Mouse (Mus musculus): Measurements from ENCODE around the gene Hoxd8.
A peak's percentile ranks its signal among the peaks of the same experiment; 100 is the strongest.

Hoxd8 gene

DNA sequence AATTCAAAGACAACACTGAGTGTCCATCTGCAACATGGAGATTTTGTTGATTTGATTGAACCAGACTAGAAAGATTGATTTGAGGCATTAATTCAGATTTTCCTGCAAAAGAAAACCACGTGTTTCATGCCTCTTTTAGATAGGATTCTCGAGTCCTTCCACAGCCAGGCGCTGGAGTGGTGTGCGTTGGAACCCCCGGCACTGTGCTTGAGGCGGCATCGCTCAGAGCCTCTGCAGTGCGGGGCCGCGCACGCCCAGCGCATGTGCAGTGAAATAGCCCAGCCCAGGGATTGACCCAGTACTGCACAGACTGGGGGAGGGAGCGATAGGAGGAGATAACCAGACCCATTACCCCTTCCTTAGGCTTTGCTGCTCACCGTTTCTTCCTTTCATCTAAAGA is 10.5 kb downstream of the Hoxd8 start:
- DNase-seq (ENCODE audit: low spot score) = no peak

DNA sequence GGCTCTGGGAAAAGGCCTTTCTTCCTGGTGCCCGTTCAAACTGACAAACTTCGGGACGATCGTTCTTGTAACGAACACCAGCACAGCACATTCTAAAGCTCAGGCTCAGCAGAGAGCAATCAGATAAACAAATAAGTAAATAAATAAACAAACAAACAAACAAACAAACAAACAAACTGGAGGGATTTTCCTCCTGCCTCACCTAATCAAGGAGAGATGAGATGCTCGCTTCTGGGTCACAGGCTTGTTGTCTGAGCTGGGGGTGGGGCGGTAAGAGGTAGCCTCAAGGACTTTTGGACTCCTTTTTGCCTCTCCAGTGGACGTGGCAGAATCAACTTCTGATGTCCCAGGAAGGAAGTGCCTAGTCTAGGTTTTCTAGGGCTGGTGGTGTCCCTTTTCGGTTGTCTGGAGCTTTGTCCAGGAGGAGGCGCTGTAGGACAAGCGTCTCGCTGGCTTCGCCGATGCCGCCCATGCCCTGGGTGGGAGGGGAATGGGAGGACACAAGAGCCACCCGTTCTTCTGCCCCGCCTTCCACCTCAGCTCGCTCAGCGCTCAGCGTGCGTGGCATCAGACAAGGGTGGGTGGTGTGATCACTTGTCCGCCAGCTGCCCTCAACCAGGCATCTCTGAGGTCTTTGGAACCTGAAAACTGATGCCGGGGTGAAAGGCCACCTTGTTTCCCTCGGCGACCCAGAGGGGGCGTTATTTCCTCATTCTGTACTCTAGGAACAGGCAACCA is 11.3 kb downstream of the Hoxd8 start:
- peak; percentile 88 for DNase-seq (ENCODE audit: low spot score)

DNA sequence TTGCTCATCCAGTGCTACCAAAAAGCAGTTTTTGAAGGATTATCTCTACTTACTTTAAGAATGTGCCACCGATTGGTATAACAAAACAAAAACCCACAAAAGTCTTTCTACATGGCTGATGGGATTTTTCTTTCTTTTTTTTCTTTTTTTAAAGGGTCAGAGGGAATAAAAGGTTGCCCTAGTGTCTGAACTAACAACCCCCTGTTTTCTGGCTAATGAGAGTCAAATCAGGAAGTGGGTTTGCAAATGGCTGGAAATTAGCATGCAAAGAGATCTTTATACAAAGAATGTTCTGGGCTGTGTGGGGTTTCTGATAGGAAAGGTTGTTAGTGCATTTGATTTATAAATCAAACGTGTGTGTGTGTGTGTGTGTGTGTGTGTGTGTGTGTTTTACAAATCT is 16.0 kb downstream of the Hoxd8 start:
- DNase-seq (ENCODE audit: low spot score) = no peak

DNA sequence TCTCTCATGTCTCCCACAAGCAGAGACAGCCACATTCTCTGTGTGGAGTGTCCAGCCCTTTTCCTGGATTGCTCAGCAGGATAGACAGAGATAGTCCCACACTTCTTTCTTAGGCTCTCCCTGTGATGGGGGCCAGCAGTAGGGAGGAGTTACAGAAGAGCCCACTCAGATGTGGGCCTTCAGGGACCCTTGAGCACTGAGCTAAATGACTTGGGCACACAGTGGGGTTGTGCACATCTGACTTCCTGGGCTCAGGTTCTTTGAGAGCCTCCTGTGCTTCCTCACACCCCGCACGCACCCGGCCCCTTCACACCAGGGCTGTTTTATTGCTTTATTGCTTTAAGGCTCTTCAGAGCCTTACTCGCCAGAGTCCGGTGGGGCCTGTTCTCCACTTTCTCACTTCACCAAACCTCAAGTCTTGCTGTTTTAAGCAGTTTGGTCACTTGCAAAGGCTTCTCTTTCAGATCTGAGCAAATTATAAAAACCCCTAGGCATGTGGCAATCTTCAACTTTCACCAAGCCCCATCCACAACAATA is 16.6 kb downstream of the Hoxd8 start:
- DNase-seq (ENCODE audit: low spot score) = no peak

DNA sequence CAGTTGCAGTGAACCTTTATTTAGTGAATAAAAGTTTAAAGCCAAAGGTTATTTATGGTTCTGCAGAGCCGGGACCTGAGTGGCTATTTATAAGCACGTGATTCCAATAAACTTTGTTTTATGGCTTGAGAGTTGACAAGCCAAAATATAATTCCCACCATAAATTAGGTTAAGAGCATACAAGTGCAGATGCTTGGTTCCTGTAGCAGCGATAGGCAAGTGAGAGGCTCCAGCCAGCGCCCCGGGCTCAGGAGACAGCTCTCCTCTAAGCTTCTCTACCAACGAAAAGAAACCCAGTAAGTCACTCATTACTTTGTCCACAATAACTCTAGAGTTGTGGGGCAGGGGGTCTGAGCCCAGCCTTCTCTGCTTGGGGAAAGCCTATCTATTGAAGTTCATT is 17.5 kb downstream of the Hoxd8 start:
- no peak for DNase-seq (ENCODE audit: low spot score)

DNA sequence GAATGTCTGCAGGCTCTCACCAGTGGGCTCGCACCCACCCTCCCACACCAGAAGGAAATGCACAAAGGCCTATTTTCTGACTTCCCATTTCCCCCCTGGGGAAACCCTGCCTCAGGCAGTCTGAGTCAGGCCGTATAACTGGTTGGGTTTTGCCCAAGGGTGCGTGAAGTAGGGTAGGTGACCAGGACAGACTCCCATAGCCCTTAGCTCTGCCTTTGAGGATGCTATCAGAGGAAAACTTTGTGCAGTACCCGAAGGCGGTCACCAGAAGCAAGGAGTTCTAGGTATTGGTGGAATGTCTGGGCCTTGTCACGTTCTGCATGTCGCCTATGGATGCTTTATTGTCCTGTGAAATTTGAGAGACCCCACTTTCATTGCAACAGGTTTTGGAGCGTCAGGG is 18.5 kb downstream of the Hoxd8 start:
- no peak for DNase-seq (ENCODE audit: low spot score)

DNA sequence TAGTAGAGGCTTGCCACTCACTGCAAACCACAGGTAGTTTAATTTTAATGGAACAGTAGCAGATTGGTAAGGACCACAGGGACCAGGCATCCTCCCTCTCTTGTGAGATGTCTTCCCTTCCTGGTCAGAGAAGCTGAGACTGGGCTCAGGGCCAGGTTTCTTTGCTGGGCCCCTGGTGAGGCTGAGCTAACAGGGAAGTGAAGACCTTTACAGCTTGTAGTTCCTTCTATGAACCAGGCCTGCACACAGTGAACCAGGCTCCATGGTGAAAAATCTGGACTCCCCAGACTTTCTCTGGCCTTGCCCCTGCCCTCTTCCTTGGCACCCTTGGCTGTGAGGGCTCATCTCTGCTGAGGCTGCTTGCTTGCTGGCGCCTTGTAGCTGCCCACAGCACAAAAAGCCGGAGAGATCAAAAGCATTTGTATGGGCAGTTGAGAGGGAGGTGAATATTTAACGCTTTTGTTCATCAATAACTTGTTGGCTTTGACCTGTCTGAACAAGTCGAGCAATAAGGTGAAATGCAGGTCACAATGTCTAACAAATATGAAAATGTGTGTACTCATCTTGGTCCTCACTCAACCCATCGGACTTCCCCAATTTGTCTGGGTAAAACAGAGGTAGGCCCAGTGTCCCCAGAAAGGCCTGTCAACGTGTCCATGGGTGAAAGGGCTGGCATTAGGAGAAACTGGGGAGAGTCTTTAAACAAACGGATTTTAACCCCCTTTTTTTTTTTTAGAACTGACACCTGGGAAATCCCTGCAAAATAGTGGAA is 20.0 kb downstream of the Hoxd8 start:
- no peak for DNase-seq (ENCODE audit: low spot score)

DNA sequence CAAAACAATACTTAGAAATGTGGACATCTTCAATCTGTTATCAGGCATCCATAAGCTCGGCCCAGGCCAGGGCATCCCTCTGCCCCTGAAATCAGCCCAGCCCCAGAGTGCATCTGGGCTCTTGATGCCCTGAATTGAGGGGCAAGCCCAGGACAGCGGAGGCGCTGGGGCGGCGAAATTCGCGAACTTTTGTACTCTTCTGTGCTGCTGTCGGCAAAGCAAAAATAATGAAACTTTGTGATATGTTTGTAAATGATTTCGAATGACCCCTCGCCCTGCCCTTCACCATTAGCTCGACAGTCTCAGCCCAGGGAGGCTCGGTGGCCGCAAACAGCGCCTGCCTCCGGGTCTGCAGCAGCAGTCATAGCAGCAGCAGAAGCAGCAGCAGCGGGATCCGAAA is 20.8 kb downstream of the Hoxd8 start:
- no peak for DNase-seq (ENCODE audit: low spot score)

DNA sequence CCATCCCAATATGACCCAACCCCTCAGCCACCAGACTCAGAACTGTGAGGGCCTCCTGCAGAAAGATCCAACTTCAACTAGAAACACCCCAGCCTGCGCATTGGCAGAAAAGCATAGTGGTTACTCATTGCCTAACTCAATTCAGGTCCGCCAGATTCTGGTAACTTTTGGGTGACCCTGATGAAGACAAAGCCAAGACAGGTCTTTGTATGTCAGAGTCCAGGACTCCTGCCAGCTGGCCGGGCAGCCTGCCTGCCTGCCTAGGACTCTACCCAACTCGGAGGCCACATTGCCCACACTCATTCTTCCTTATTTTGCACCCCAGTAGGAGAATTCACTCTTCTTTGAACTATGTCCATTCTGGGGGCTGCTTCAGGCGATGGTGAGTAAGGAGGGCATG is 22.1 kb downstream of the Hoxd8 start, which contains the start of gene Gm28230:
Gene Gm28230, plus strand, starts transcription at position 178 of the 400 bp plus-strand sequence.
- no peak for DNase-seq (ENCODE audit: low spot score)

DNA sequence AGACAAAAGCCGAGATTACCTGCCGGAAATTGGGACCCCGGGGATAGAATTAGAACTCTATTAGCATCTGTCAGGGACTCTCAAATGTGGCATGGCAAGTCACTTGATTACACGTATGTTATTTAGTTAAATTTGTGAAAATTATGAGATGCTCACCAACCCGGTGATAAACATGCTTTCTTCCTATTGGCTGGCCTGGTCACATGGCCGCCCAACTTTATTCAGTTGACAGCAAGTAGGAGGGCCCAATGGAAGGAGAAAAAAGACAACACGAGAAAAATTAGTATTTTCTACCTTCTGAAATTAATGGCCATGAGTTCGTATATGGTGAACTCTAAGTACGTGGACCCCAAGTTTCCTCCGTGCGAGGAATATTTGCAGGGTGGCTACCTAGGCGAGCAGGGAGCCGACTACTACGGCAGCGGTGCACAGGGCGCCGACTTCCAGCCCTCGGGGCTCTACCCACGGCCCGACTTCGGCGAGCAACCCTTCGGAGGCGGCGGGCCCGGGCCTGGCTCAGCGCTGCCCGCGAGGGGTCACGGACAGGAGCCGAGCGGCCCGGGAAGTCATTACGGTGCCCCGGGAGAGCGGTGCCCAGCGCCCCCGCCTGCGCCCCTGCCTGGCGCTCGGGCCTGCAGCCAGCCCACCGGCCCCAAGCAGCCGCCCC is 22.7 kb downstream of the Hoxd8 start:
- DNase-seq (ENCODE audit: low spot score) = no peak

DNA sequence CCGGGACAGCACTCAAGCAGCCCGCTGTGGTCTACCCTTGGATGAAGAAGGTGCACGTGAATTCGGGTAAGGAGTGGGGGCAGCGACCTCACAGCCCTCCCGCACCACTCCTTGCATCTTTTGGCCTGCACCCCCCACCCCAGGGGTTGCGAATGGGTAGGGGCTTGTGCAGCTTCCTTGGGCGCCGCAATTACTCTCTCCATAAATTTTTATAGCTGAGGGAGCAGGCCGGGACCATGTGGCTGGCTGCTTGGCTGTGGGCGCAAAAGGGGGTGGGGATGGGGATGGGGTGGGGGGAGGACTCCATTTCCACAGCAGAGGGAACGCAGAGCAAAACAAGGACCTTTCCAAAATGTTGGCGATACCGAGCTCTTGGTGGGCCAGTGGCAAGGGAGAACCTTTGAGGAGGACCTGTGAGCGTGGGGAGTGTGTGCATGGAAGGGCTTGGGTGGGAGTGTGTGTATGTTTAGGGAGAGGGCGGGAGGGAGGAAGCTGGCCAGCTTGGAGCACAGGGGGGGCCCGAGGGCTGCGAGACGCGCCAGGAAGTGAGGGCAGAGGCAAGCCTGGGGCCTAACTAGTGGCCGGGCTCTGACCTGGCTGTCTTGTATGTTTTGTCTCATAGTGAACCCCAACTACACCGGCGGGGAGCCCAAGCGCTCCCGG is 23.4 kb downstream of the Hoxd8 start:
- DNase-seq (ENCODE audit: low spot score) = no peak

DNA sequence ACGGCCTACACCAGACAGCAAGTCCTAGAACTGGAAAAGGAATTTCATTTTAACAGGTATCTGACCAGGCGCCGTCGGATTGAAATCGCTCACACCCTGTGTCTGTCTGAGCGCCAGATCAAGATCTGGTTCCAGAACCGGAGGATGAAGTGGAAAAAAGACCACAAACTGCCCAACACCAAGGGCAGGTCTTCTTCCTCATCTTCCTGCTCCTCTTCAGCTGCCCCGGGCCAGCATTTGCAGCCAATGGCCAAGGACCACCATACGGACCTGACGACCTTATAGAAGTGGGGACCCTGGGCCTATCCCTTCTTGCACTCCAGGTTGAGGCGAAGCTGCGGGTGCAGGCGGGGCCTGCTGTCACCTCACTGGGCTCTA is 23.9 kb downstream of the Hoxd8 start:
- DNase-seq (ENCODE audit: low spot score) = no peak

DNA sequence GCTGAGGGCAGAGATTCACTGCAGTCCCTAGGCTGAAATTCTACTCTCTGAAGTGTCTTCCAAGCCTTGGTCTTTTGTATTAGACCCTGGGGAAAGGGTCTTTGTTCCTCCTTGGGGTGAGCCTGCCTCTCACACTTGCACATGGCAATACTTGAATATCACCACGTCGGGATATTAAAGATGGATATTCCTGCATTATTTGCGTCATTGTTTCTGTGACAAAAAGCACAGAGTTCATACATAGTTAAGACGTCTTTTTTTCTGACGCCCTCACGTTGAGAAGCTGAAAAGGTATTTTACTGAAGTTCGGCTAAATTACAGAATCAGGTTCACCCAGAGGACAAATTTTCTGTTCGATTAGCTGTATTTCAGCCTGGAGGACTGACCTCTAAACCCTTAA is 25.9 kb downstream of the Hoxd8 start:
- no peak for DNase-seq (ENCODE audit: low spot score)

DNA sequence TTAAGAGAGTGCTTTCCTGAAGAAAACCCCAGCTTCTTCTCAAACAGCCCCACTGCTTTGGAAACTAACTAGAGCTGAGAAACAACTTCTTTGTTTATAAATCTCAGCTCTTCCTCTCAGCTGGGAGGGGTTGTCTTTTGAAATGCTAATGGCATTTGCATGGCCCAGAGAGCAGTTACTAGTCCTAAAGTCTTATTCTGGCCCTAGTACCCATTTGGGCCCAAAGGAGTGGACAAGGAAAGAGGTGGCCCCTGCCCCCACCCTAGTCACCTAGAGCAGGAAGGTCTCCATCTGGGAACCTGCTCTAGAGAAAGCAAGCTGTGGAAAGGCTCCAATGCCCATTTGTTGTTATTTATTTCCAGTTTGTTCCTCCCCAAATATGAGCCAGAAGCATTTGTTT is 26.6 kb downstream of the Hoxd8 start:
- no peak for DNase-seq (ENCODE audit: low spot score)

DNA sequence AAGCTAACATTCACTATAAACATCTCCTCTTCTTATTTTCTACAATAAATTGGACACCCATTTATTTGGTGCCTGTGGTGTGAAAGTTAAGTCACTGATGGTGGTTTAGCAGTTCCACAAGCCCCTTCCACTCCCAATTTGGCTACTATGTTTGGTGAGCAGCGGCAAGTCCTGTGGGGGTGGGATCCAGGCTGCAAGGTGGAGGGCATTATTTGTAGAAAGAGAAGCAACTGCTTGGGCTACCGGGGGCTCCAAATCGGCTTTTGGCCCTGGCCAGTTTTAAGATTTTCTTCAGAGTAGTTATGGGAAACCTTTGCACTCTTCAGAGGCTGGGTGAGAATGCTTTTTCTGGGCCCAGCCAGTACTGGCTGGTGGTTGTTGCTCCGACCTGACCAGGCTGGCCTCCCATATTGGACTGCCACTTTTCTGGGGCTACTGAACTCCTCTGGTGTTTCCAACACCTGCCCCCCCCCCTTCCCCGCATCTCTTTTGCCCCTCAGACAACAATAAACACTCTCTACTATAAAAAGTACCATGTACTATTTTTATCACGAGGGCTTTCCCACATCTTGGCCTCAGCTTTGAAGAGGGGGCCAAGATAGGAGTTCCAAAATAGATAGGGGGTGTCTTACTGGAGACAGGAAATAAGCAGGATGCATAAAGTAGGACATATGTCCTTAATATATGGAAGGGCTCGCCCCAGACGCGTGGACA is 27.5 kb downstream of the Hoxd8 start:
- no peak for DNase-seq (ENCODE audit: low spot score)

DNA sequence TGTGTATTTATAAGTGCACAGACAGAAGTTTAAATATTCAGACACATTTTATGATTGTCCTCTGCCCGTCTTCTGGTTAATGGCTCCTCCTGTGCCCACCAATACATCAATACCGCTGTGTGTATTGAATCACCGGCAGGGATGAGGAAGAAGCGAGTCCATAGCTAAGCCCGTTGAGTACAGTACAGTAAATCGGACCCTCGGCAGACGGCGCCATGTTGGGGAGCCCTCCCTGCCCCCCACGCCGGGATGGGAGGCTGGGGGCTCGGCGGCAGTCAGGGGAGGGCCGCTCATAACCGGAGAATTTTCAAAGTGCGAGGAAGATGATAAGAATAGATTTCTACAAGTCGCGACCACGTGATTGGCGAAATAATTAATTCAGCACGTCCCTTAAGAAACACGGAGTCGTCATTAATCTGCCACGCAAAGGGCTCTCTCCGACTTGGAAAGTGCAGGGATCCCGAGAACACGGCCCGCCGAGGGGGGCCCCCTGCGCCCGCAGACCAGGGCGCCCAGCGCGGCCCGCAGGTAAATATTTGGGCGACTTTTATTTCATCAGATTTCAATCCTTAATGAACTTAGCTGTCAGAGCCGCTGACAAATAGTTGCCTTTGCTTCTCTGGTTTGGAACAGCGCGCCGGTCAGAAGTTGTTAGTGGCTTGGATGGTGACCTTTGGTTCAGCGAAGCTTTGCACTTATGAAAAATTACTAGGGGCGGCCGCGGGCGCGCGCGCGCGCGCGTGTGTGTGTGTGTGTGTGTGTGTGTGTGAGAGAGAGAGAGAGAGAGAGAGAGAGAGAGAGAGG is 28.3 kb downstream of the Hoxd8 start:
- no peak for DNase-seq (ENCODE audit: low spot score)

DNA sequence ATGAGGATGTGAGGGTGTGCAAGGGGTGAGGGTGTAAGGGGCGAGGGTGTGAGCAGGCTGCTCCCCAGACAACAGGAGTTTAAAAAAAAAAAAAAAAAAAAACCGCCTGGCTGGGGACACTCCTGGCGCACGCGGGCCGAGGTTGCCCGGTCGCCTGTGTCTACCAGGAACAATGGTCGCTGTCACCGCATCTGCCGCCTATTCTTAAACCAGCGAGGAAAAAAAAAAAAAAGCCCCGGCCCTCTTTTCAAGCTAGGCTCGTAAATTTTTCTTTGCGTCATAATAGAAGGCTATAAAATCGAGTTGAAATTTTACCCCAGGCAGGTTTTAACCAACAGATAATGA is 28.9 kb downstream of the Hoxd8 start:
- no peak for DNase-seq (ENCODE audit: low spot score)

DNA sequence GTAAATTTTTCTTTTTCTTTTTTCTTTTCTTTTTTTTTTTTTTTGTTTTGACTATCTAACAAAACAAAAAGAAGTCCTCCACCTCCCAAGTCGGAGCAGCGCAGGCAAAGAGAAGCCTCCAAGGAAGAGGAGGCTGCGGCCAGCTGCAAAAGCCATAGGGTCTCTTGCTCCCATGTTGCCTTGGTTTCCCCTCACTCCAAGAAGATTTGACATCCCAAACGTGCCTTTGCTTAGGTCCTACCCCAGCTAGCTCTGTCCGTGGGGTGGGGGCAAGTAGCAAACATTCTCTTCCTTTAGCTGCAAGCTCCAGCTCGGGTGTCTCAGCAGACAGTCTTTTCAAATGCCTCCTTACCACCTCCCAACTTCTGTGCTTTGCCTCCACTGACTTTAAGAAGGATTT is 29.4 kb downstream of the Hoxd8 start:
- no peak for DNase-seq (ENCODE audit: low spot score)

DNA sequence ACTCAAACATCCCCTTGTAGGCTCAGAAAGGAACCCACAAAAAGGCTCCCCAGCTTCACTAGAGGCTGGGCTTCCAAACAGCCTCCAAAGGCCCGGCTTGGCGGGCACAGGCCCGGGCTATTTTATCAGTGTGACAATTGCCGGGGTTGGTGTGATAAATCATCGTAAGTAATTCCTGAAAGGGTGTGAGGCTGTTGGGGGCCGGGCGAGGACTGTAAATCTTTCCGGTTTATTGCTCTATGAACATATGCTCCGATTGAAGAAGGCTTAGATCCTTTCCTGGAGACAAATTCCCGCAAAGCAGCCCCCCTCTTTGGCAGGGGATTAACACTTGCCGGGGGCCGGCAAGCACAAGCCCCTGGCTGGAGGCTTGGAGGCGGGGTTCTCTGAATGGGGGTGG is 30.0 kb downstream of the Hoxd8 start:
- DNase-seq (ENCODE audit: low spot score) = no peak

DNA sequence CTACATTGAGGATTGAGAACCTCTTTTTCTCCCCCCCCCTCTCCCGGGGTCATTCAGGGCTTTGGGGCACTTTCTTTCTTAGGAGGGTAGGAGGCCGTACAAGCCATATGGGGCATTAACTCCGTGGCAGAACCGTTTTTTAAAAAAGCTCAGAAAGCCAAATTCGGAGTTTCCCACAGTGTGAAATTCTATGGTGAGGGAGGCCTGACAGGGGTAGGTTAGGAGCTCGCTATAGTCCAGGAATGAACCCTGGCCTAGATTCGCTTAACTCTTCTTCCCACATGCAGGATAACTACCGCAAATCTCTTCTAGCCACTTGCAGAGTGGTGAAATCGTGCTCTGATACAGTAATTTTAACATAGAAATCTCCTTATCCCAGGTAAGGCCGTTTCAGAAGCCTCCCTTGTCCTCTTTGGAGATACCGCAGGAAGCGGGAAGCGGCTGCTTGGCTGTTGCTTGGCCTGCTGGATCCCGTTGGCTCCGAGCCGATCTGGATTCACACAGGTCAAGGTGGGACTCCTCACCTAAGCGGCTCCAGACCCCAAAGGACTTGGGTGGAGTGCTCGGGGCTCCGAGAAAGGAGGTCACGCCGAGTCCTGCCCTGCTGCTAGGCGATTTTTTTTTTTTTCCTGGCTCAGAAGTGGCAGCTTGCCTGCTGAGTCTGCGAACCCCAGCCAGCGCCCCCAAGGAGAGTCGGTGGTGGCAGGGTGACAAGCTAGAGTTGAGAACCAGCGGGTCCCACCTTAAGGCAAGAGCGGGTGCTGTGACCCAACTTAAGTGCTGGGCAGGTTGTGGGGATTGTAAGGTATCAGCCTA is 30.8 kb downstream of the Hoxd8 start:
- DNase-seq (ENCODE audit: low spot score) = no peak

Data from urinary bladder, postnatal 10 days (tissue).